Mouse (Mus musculus) erythroblast, embryonic 14.5 days (primary cell): Measurements from ENCODE around the gene Rln3.

Experiments used
- GATA1 ChIP-seq: IDR thresholded peaks from 2 replicates; pipeline ENCODE4 v1.6.1; 2012; ENCODE audit warnings: low read length, inconsistent platforms, mixed read lengths
- TAL1 ChIP-seq: IDR thresholded peaks from 3 replicates; pipeline ENCODE4 v1.6.1; 2012; ENCODE audit warnings: low read length, inconsistent platforms, mixed read lengths

- TF ChIP-seq GATA1 = no peak
- no peak for TF ChIP-seq TAL1
These were observed 23.1 kb upstream of the Rln3 start for GRCm38 (mm10) chr8:84067911-84068310.
